Mouse (Mus musculus) liver, adult 2 months (tissue): Measurements from ENCODE around the gene Il18bp.

Experiments
- CTCF ChIP-seq: fragments of 200-500 bp; IDR thresholded peaks from 2 replicates; pipeline ENCODE4 v1.5.1; 2011; ENCODE audit warnings: low read depth, low read length, control low read depth
- POLR2A ChIP-seq: fragments of 200-500 bp; IDR thresholded peaks from 2 replicates; pipeline ENCODE4 v1.6.1; 2011; ENCODE audit warnings: low read length, control low read depth; ENCODE audit not compliant: insufficient read depth; ENCODE audit errors: extremely low read depth

DNA sequence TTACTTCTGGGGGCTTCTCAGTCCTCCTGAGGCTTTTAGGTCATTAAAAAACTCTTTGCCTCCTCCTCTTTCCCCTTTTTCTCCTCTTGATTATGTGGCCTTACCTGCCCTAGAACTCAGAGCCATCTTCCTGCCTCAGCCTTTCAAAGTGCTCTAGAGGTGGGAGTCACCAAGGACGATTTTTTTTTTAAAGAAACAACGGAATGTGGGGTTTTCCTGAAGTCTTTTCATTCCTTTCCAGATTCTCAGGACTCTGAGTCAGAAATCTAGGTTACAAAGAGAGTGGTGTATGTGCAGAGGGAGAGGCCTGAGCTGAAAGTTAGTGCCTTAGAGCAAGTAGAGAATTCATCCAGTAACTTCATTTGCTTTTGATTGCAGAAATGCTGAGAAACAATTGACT lies 46.8 kb downstream of the Il18bp start:
- no peak for TF ChIP-seq CTCF
- TF ChIP-seq POLR2A: no peak
